In genomic region chr16:43410613-43410974, GRCm38 (mm10) we compare ENCODE assay signal across 19 mouse cellular contexts.
A peak's percentile ranks its signal among the peaks of the same experiment; 100 is the strongest.
DNase-seq lines count a peak whose midpoint lies in the region; ATAC-seq and TF ChIP-seq lines count a peak whose summit lies in the region.
"Had no signal": no experiment of that assay in that cellular context is flagged by ENCODE, and none has a peak within 500 bp of the region (broad histone marks: within the 10 kb centered on the region; RNA-seq: fewer than 3 reads in every experiment).

No protein-coding gene starts in this region.

- intact Hi-C loops in gastrocnemius, adult 2 months (cut with DNase I), result no loop called here

- no peaks in the 10 kb centered on the region for H3K9me3 ChIP-seq in forebrain, embryonic 14.5 days (replicated peaks; ENCODE audit: control insufficient read depth, low read length)
- no peaks in the 10 kb centered on the region for H3K9me3 ChIP-seq in forebrain, postnatal 0 days (ENCODE audit: low read length)
- H3K9me3 ChIP-seq: forebrain, embryonic 10.5 days; heart, embryonic 12.5 days; heart, embryonic 15.5 days; hindbrain, embryonic 10.5 days; hindbrain, embryonic 13.5 days; intestine, embryonic 15.5 days had no signal

- H3K36me3 ChIP-seq in forebrain, embryonic 14.5 days (ENCODE audit: control insufficient read depth, insufficient read depth, low read length), result no peaks in the 10 kb centered on the region
- H3K36me3 ChIP-seq in forebrain, postnatal 0 days (ENCODE audit: insufficient read depth), result no peaks in the 10 kb centered on the region
- H3K36me3 ChIP-seq: forebrain, embryonic 10.5 days; heart, embryonic 12.5 days; heart, embryonic 15.5 days; hindbrain, embryonic 10.5 days; hindbrain, embryonic 13.5 days; intestine, embryonic 15.5 days had no signal

- peak; percentile 45; the same call in 1 of the 2 replicates for ATAC-seq in forebrain, embryonic 14.5 days
- no peak for ATAC-seq in forebrain, postnatal 0 days
- ATAC-seq: activated CD4-positive, CD25-positive, alpha-beta regulatory T cell, adult 4 months; hindbrain, embryonic 16.5 days; intestine, embryonic 15.5 days had no signal

- no peak overlapping the region for H3K27ac ChIP-seq in forebrain, embryonic 14.5 days (ENCODE audit: low read depth, low read length)
- no peak overlapping the region for H3K27ac ChIP-seq in forebrain, postnatal 0 days (ENCODE audit: low read depth, low read length)
- H3K27ac ChIP-seq in gastrocnemius, adult 2 months, result peak overlapping the region; percentile 76
- H3K27ac ChIP-seq: forebrain, embryonic 10.5 days; heart, embryonic 15.5 days; hindbrain, embryonic 10.5 days; hindbrain, embryonic 13.5 days; intestine, embryonic 15.5 days had no signal

- H3K4me2 ChIP-seq in forebrain, embryonic 14.5 days (ENCODE audit: low read length), result no peak overlapping the region
- H3K4me2 ChIP-seq in forebrain, postnatal 0 days (ENCODE audit: low read depth), result no peak overlapping the region
- H3K4me2 ChIP-seq: heart, embryonic 12.5 days; heart, embryonic 15.5 days; hindbrain, embryonic 13.5 days; intestine, embryonic 15.5 days had no signal

- no peak for TF ChIP-seq CTCF in forebrain, postnatal 0 days (IDR thresholded peaks at IDR 0.05; ENCODE audit: low read depth)
- TF ChIP-seq CTCF in gastrocnemius, adult 2 months (IDR thresholded peaks at IDR 0.05), result no peak

- no peak overlapping the region for H3K4me3 ChIP-seq in forebrain, embryonic 14.5 days (ENCODE audit: low read depth, low read length)
- H3K4me3 ChIP-seq in forebrain, postnatal 0 days (ENCODE audit: low read depth, low read length), result no peak overlapping the region
- no peak overlapping the region for H3K4me3 ChIP-seq in gastrocnemius, adult 2 months
- H3K4me3 ChIP-seq: forebrain, embryonic 10.5 days; heart, embryonic 12.5 days; heart, embryonic 15.5 days; hindbrain, embryonic 10.5 days; hindbrain, embryonic 13.5 days; intestine, embryonic 15.5 days had no signal

- DNase-seq in forebrain, embryonic 14.5 days (ENCODE audit: low spot score), result no peak
- DNase-seq in forebrain, postnatal 0 days, result no peak
- DNase-seq in gastrocnemius, adult 2 months, result no peak
- DNase-seq in gastrocnemius, postnatal 4 days (ENCODE audit: low spot score in 2 of 2), result no peak
- DNase-seq in MN1 (ENCODE audit: low spot score), result peak; percentile 13
- DNase-seq in right cerebral cortex, postnatal 36 days (ENCODE audit: low spot score in 2 of 2), result no peak
- DNase-seq in embryo, embryonic 11 days, result no peak
- DNase-seq: adrenal gland, adult 8-10 months; B cell, adult 2 months; heart, postnatal 10 days; kidney, adult 11 months had no signal

- H3K9ac ChIP-seq in forebrain, embryonic 14.5 days (ENCODE audit: low read length), result no peak overlapping the region
- no peak overlapping the region for H3K9ac ChIP-seq in forebrain, postnatal 0 days
- H3K9ac ChIP-seq: heart, embryonic 12.5 days; heart, embryonic 15.5 days; hindbrain, embryonic 13.5 days; intestine, embryonic 15.5 days had no signal

- H3K4me1 ChIP-seq in forebrain, embryonic 14.5 days (ENCODE audit: control insufficient read depth, insufficient read depth, low read length), result peaks cover 22% of the 10 kb centered on the region
- H3K4me1 ChIP-seq in forebrain, postnatal 0 days (ENCODE audit: insufficient read depth), result 0 out of 2 replicates have a peak, but pooled peaks cover 11% of the 10 kb centered on the region
- H3K4me1 ChIP-seq: intestine, embryonic 15.5 days had no signal

- H3K27me3 ChIP-seq in forebrain, embryonic 14.5 days (replicated peaks; ENCODE audit: control insufficient read depth, insufficient read depth, low read length), result no peaks in the 10 kb centered on the region
- H3K27me3 ChIP-seq in forebrain, postnatal 0 days (ENCODE audit: insufficient read depth, low read length), result no peaks in the 10 kb centered on the region
- H3K27me3 ChIP-seq: heart, embryonic 12.5 days; heart, embryonic 15.5 days; hindbrain, embryonic 13.5 days; intestine, embryonic 15.5 days had no signal

- 65% methylated on average over 7 of the region's 7 CpGs for WGBS in forebrain, embryonic 14.5 days
- 43% methylated on average over 7 of the region's 7 CpGs for WGBS in forebrain, postnatal 0 days
